Mouse (Mus musculus) kidney, adult 9 months (tissue): ENCODE results near the gene Midn.

ENCODE experiments used
- DNase-seq: peaks from one replicate; pipeline ENCODE4 v3.0.0; 2022

Midn gene

GRCm38 (mm10) chr10:80172527-80173292 lies 24.6 kb downstream of the Midn start, which contains the start of gene 1600002K03Rik:
TSS of gene 1600002K03Rik (plus strand) at chr10:80172944.
- peak; percentile 94 for DNase-seq

- DNase-seq: peak; percentile 45
Measured at GRCm38 (mm10) chr10:80173358-80173757, 25.3 kb downstream of the Midn start.

GRCm38 (mm10) chr10:80173955-80174640 lies 26.0 kb downstream of the Midn start:
- peak; percentile 26 for DNase-seq

GRCm38 (mm10) chr10:80174705-80175104 lies 26.6 kb downstream of the Midn start:
- peak; percentile 53 for DNase-seq

GRCm38 (mm10) chr10:80175536-80176269 lies 27.6 kb downstream of the Midn start:
- DNase-seq: peak; percentile 35

GRCm38 (mm10) chr10:80176270-80176834 lies 28.3 kb downstream of the Midn start:
- DNase-seq: peak; percentile 44

- DNase-seq: no peak
Measured at GRCm38 (mm10) chr10:80177441-80178279, 29.6 kb downstream of the Midn start.

GRCm38 (mm10) chr10:80179068-80180051 lies 31.3 kb downstream of the Midn start, which contains the start of gene Efna2:
TSS of gene Efna2 (plus strand) at chr10:80179482.
- DNase-seq: peak; percentile 20

- no peak for DNase-seq
Measured at GRCm38 (mm10) chr10:80180288-80180687, 32.2 kb downstream of the Midn start.

- DNase-seq: no peak
Measured at GRCm38 (mm10) chr10:80180823-80181222, 32.8 kb downstream of the Midn start.

- no peak for DNase-seq
Measured at GRCm38 (mm10) chr10:80182547-80182946, 34.5 kb downstream of the Midn start.

GRCm38 (mm10) chr10:80186649-80187048 lies 38.6 kb downstream of the Midn start:
- DNase-seq: no peak

GRCm38 (mm10) chr10:80187739-80188138 lies 39.7 kb downstream of the Midn start:
- DNase-seq: no peak

- DNase-seq: no peak
Measured at GRCm38 (mm10) chr10:80188453-80189024, 40.5 kb downstream of the Midn start.

- DNase-seq: no peak
Measured at GRCm38 (mm10) chr10:80189999-80190398, 41.9 kb downstream of the Midn start.

GRCm38 (mm10) chr10:80190491-80191051 lies 42.5 kb downstream of the Midn start:
- DNase-seq: no peak

- no peak for DNase-seq
Measured at GRCm38 (mm10) chr10:80193976-80194375, 45.9 kb downstream of the Midn start.

GRCm38 (mm10) chr10:80194441-80194840 lies 46.4 kb downstream of the Midn start:
- DNase-seq: no peak

GRCm38 (mm10) chr10:80196167-80196566 lies 48.1 kb downstream of the Midn start:
- no peak for DNase-seq
